Mouse (Mus musculus) heart, postnatal 0 days (tissue): ENCODE results near the gene Myb. TPM values are rescaled to one million over a fixed set of nuclear protein-coding genes. Genes with fewer than 3 reads are reported as not detected.

Experiments
- ATAC-seq: fragments of 200-750 bp; cut with Nextera tagmentation; 2 replicates; pipeline ENCODE4 v1.8.0; 2017; ENCODE audit warnings: low read depth, moderate number of reproducible peaks, moderate library complexity; ENCODE audit not compliant: insufficient read depth
- DNase-seq: peaks from one replicate; pipeline ENCODE4 v3.0.0-alpha.2; 2016; ENCODE audit warnings: low spot score
- H3K27ac ChIP-seq: fragments of 300-500 bp; sonication (generic); 2 replicates; pipeline ENCODE4 v1.5.1; 2014; ENCODE audit warnings: low read depth, mild to moderate bottlenecking
- H3K27me3 ChIP-seq: fragments of 300-500 bp; sonication (generic); 2 replicates; pipeline ENCODE4 v1.6.1; 2014; ENCODE audit warnings: low read length, mixed read lengths; ENCODE audit not compliant: control insufficient read depth, insufficient read depth
- H3K36me3 ChIP-seq: fragments of 300-500 bp; sonication (generic); replicated peaks from 2 replicates; pipeline ENCODE4 v1.6.1; 2014; ENCODE audit warnings: low read length, mixed read lengths; ENCODE audit not compliant: control insufficient read depth, insufficient read depth
- H3K4me1 ChIP-seq: fragments of 300-500 bp; sonication (generic); 2 replicates; pipeline ENCODE4 v1.6.1; 2014; ENCODE audit warnings: antibody characterized with exemption; ENCODE audit not compliant: control insufficient read depth, insufficient read depth
- H3K4me2 ChIP-seq: fragments of 300-500 bp; sonication (generic); 2 replicates; pipeline ENCODE4 v1.6.1; 2014; ENCODE audit warnings: low read depth, mild to moderate bottlenecking, low read length, moderate library complexity
- H3K4me3 ChIP-seq: fragments of 300-500 bp; sonication (generic); 2 replicates; pipeline ENCODE4 v1.5.1; 2014; ENCODE audit warnings: low read depth, low read length
- H3K9ac ChIP-seq: fragments of 300-500 bp; sonication (generic); replicated peaks from 2 replicates; pipeline ENCODE4 v1.6.1; 2014; ENCODE audit warnings: low read depth, low read length, mixed read lengths
- H3K9me3 ChIP-seq: fragments of 300-500 bp; sonication (generic); replicated peaks from 2 replicates; pipeline ENCODE4 v1.6.1; 2016; ENCODE audit warnings: low read length; ENCODE audit not compliant: control insufficient read depth
- CTCF ChIP-seq: IDR thresholded peaks from 2 replicates; pipeline ENCODE4 v1.5.1; 2016; ENCODE audit warnings: antibody characterized with exemption, control low read depth, low read depth
- EP300 ChIP-seq: IDR thresholded peaks from 2 replicates; pipeline ENCODE4 v1.6.1; 2016; ENCODE audit warnings: antibody characterized with exemption, low read depth
- WGBS: fragments of 180-500 bp; shearing (Covaris S2); extraction: QIAGEN DNeasy Blood & Tissue Kit; methylation state at CpG from one replicate; pipeline ENCODE4 v1.1.7; 2014; 5-methylcytosine and 5-hydroxymethylcytosine counted together
- polyA plus RNA-seq: library from polyadenylated mRNA; unstranded; fragments of >200 nt; fragmentation: Nextera tagmentation; extraction: Ambion mirVana; gene quantifications from 2 replicates; pipeline ENCODE4 v1.2.1, GENCODE M21; 2015
- total RNA-seq: library from RNA; depleted of rRNA; stranded (reverse); fragments of >200 nt; gene quantifications from 2 replicates; pipeline ENCODE4 v1.2.3, GENCODE M21; 2014; ENCODE audit warnings: low replicate concordance

Gene Myb
- total and polyA plus RNA-seq, 2 experiments from 2014 or later = 0.15 to 0.20 TPM

GRCm38 (mm10) chr10:21105206-21105605 lies 55.6 kb downstream of the Myb start:
- no peak overlapping the region for H3K9ac ChIP-seq
- H3K4me1 ChIP-seq = no peaks in the 10 kb centered on the region
- H3K4me3 ChIP-seq = no peak overlapping the region
- no peaks in the 10 kb centered on the region for H3K27me3 ChIP-seq
- ATAC-seq (no peak), DNase-seq (no peak)
- no peaks in the 10 kb centered on the region for H3K9me3 ChIP-seq
- 74% methylated on average over 2 of the region's 2 CpGs for WGBS
- H3K4me2 ChIP-seq = no peak overlapping the region
- H3K27ac ChIP-seq = no peak overlapping the region
- no peaks in the 10 kb centered on the region for H3K36me3 ChIP-seq
- no peak for TF ChIP-seq EP300
- TF ChIP-seq CTCF = no peak

- no peaks in the 10 kb centered on the region for H3K9me3 ChIP-seq
Observed at GRCm38 (mm10) chr10:21102689-21103088, 58.1 kb downstream of the Myb start.

GRCm38 (mm10) chr10:21101948-21102347 lies 58.8 kb downstream of the Myb start:
- Histone ChIP-seq H3K27me3 (no peaks in the 10 kb centered on the region), H3K4me1 (no peaks in the 10 kb centered on the region), H3K9ac (no peak overlapping the region), H3K36me3 (no peaks in the 10 kb centered on the region), H3K4me3 (no peak overlapping the region), H3K27ac (no peak overlapping the region), H3K4me2 (no peak overlapping the region), H3K9me3 (no peaks in the 10 kb centered on the region)
- TF ChIP-seq EP300 = no peak
- no peak for TF ChIP-seq CTCF
- DNase-seq (no peak), ATAC-seq (no peak)
- 57% methylated on average over 4 of the region's 4 CpGs for WGBS

More at GRCm38 (mm10) chr10:21102689-21103088, 58.1 kb downstream of the Myb start:
- Histone ChIP-seq H3K9ac (no peak overlapping the region), H3K27ac (no peak overlapping the region), H3K4me2 (no peak overlapping the region), H3K4me3 (no peak overlapping the region), H3K27me3 (no peaks in the 10 kb centered on the region), H3K4me1 (no peaks in the 10 kb centered on the region), H3K36me3 (no peaks in the 10 kb centered on the region)
- WGBS = 80% methylated on average over 7 of the region's 7 CpGs
- no peak for TF ChIP-seq EP300
- no peak for TF ChIP-seq CTCF
- ATAC-seq (no peak), DNase-seq (no peak)

GRCm38 (mm10) chr10:21100646-21101249 lies 60.0 kb downstream of the Myb start:
- Histone ChIP-seq H3K9ac (no peak overlapping the region), H3K27ac (no peak overlapping the region), H3K4me1 (no peaks in the 10 kb centered on the region), H3K4me3 (no peak overlapping the region), H3K9me3 (no peaks in the 10 kb centered on the region), H3K4me2 (no peak overlapping the region), H3K27me3 (no peaks in the 10 kb centered on the region), H3K36me3 (no peaks in the 10 kb centered on the region)
- no peak for ATAC-seq
- TF ChIP-seq EP300 (no peak), CTCF (no peak)
- no peak for DNase-seq
- 47% methylated on average over 9 of the region's 9 CpGs for WGBS

- ATAC-seq (no peak), DNase-seq (no peak)
- Histone ChIP-seq H3K36me3 (no peaks in the 10 kb centered on the region), H3K27me3 (no peaks in the 10 kb centered on the region), H3K9me3 (no peaks in the 10 kb centered on the region), H3K4me3 (no peak overlapping the region), H3K27ac (no peak overlapping the region), H3K9ac (no peak overlapping the region), H3K4me1 (no peaks in the 10 kb centered on the region), H3K4me2 (no peak overlapping the region)
- TF ChIP-seq CTCF (no peak), EP300 (no peak)
- 69% methylated on average over 7 of the region's 7 CpGs for WGBS
Observed at GRCm38 (mm10) chr10:21099515-21099914, 61.3 kb downstream of the Myb start.

- Histone ChIP-seq H3K9ac (no peak overlapping the region), H3K27ac (no peak overlapping the region), H3K4me1 (no peaks in the 10 kb centered on the region), H3K4me2 (no peak overlapping the region), H3K27me3 (no peaks in the 10 kb centered on the region), H3K36me3 (no peaks in the 10 kb centered on the region), H3K4me3 (no peak overlapping the region), H3K9me3 (no peaks in the 10 kb centered on the region)
- no peak for TF ChIP-seq EP300
- TF ChIP-seq CTCF = no peak
- WGBS = 90% methylated on average over 14 of the region's 14 CpGs
- DNase-seq (no peak), ATAC-seq (no peak)
Observed at GRCm38 (mm10) chr10:21095541-21095940, 65.2 kb downstream of the Myb start.
